Mouse (Mus musculus) liver, adult 2 months (tissue): ENCODE data around the gene Tubgcp2.

Experiments
- CTCF ChIP-seq: fragments of 200-500 bp; IDR thresholded peaks from 2 replicates; pipeline ENCODE4 v1.5.1; 2011; ENCODE audit warnings: low read depth, low read length, control low read depth
- POLR2A ChIP-seq: fragments of 200-500 bp; IDR thresholded peaks from 2 replicates; pipeline ENCODE4 v1.6.1; 2011; ENCODE audit warnings: low read length, control low read depth; ENCODE audit not compliant: insufficient read depth; ENCODE audit errors: extremely low read depth

GRCm38 (mm10) chr7:140063092-140063491 is 26.6 kb upstream of the Tubgcp2 start:
- TF ChIP-seq CTCF (peak; percentile 64), POLR2A (no peak)
